In the genomic region with DNA sequence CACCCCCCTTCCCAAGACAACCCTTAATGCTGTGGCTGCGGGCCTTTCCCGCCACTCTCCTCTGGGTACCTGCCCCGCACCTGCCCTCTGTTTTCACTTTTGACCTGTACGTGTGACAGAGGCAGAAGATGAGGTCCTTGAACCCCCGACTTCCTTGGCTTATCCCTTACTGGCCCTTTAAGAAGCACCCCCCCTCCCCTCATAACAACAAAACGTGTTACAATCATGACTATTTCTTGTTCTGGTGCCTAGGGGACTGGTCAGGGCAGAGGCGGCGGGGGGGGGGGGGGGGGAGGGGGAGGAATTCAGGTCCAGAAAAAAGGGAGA, we compare ENCODE assay signal across 9 mouse cellular contexts. TPM values are rescaled to one million over a fixed set of nuclear protein-coding genes. Genes with fewer than 3 reads are reported as not detected.
DNase-seq lines count a peak whose midpoint lies in the region; ATAC-seq lines count a peak whose summit lies in the region.
"Had no signal": no experiment of that assay in that cellular context is flagged by ENCODE, and none has a peak within 500 bp of the region (broad histone marks: within the 10 kb centered on the region; RNA-seq: fewer than 3 reads in every experiment).

No protein-coding gene starts in this region.

- H3K9me3 ChIP-seq in lung, embryonic 15.5 days: no peaks in the 10 kb centered on the region
- no peaks in the 10 kb centered on the region for H3K9me3 ChIP-seq in embryonic facial prominence, embryonic 12.5 days
- H3K9me3 ChIP-seq in intestine, embryonic 16.5 days (ENCODE audit: control insufficient read depth, low read length): no peaks in the 10 kb centered on the region
- no peaks in the 10 kb centered on the region for H3K9me3 ChIP-seq in neural tube, embryonic 14.5 days (ENCODE audit: control insufficient read depth, low read length)

- ATAC-seq in lung, embryonic 15.5 days (ENCODE audit: borderline replicate concordance, extremely low read depth, low FRiP score, low TSS enrichment): no peak
- ATAC-seq in embryonic facial prominence, embryonic 12.5 days (ENCODE audit: insufficient number of reproducible peaks, insufficient read depth, low FRiP score, low TSS enrichment): no peak
- no peak for ATAC-seq in intestine, embryonic 16.5 days
- ATAC-seq in neural tube, embryonic 14.5 days (ENCODE audit: low read depth): no peak

- peaks cover 58% of the 10 kb centered on the region for H3K4me1 ChIP-seq in lung, embryonic 15.5 days
- H3K4me1 ChIP-seq in embryonic facial prominence, embryonic 12.5 days: peaks cover 46% of the 10 kb centered on the region
- peaks cover 36% of the 10 kb centered on the region for H3K4me1 ChIP-seq in intestine, embryonic 16.5 days (ENCODE audit: control insufficient read depth, insufficient read depth, low read length)
- H3K4me1 ChIP-seq in neural tube, embryonic 14.5 days (ENCODE audit: control insufficient read depth, insufficient read depth, low read length): peaks cover 25% of the 10 kb centered on the region

- WGBS in lung, embryonic 15.5 days: 2% methylated on average over 6 of the region's 8 CpGs
- WGBS in embryonic facial prominence, embryonic 12.5 days: 1% methylated on average over 6 of the region's 8 CpGs
- under 1% methylated on average over 6 of the region's 8 CpGs for WGBS in intestine, embryonic 16.5 days
- WGBS in neural tube, embryonic 14.5 days: under 1% methylated on average over 6 of the region's 8 CpGs

- peaks cover 26% of the 10 kb centered on the region for H3K36me3 ChIP-seq in lung, embryonic 15.5 days
- H3K36me3 ChIP-seq in embryonic facial prominence, embryonic 12.5 days: peaks cover 37% of the 10 kb centered on the region
- H3K36me3 ChIP-seq in intestine, embryonic 16.5 days (ENCODE audit: control insufficient read depth, insufficient read depth, low read length): peaks cover 12% of the 10 kb centered on the region
- 0 out of 2 replicates have a peak, but pooled peaks cover 6% of the 10 kb centered on the region for H3K36me3 ChIP-seq in neural tube, embryonic 14.5 days (ENCODE audit: control insufficient read depth, insufficient read depth, low read length)

- DNase-seq in lung, postnatal 25 days (ENCODE audit: low spot score): no peak
- DNase-seq in cerebellum, adult 9-11 months: no peak
- no peak for DNase-seq in spleen, postnatal 4 days (ENCODE audit: low spot score in 2 of 2)
- DNase-seq in adipocyte (ENCODE audit: low spot score): no peak
- DNase-seq: right cerebral cortex, adult 18-20 months had no signal

- H3K4me2 ChIP-seq in lung, embryonic 15.5 days: peak overlapping the region; percentile 86
- H3K4me2 ChIP-seq in embryonic facial prominence, embryonic 12.5 days (replicated peaks): peak overlapping the region; percentile 65
- peak overlapping the region; percentile 77 for H3K4me2 ChIP-seq in intestine, embryonic 16.5 days (ENCODE audit: low read depth, low read length)
- peak overlapping the region; percentile 83 for H3K4me2 ChIP-seq in neural tube, embryonic 14.5 days (ENCODE audit: low read depth, low read length)

- H3K9ac ChIP-seq in lung, embryonic 15.5 days: peak overlapping the region; percentile 89
- H3K9ac ChIP-seq in embryonic facial prominence, embryonic 12.5 days: peak overlapping the region; percentile 91
- peak overlapping the region; percentile 86 for H3K9ac ChIP-seq in intestine, embryonic 16.5 days (ENCODE audit: low read depth, low read length)
- H3K9ac ChIP-seq in neural tube, embryonic 14.5 days (replicated peaks; ENCODE audit: low read depth, low read length): peak overlapping the region; percentile 78

- peak overlapping the region; percentile 93 for H3K4me3 ChIP-seq in lung, embryonic 15.5 days
- peak overlapping the region; percentile 94 for H3K4me3 ChIP-seq in embryonic facial prominence, embryonic 12.5 days
- peak overlapping the region; percentile 88 for H3K4me3 ChIP-seq in intestine, embryonic 16.5 days (ENCODE audit: low read length)
- H3K4me3 ChIP-seq in neural tube, embryonic 14.5 days (ENCODE audit: low read depth, low read length): peak overlapping the region; percentile 82

- H3K27ac ChIP-seq in lung, embryonic 15.5 days: peak overlapping the region; percentile 94
- H3K27ac ChIP-seq in embryonic facial prominence, embryonic 12.5 days: peak overlapping the region; percentile 92
- H3K27ac ChIP-seq in intestine, embryonic 16.5 days (ENCODE audit: low read length): peak overlapping the region; percentile 88
- no peak overlapping the region for H3K27ac ChIP-seq in neural tube, embryonic 14.5 days (ENCODE audit: low read depth, low read length)

- peaks cover 15% of the 10 kb centered on the region for H3K27me3 ChIP-seq in lung, embryonic 15.5 days
- peaks cover 7% of the 10 kb centered on the region for H3K27me3 ChIP-seq in embryonic facial prominence, embryonic 12.5 days
- 0 out of 2 replicates have a peak, but pooled peaks cover 4% of the 10 kb centered on the region for H3K27me3 ChIP-seq in intestine, embryonic 16.5 days (replicated peaks; ENCODE audit: control insufficient read depth, insufficient read depth, low read length)
- H3K27me3 ChIP-seq in neural tube, embryonic 14.5 days (ENCODE audit: control insufficient read depth, insufficient read depth, low read length): peaks cover 13% of the 10 kb centered on the region

RNA-seq across cellular contexts. Expression of a gene that starts 1.1 kb away (rescaled TPM):
- polyA plus RNA-seq in lung, embryonic 15.5 days (2015; fragmentation: Nextera tagmentation; extraction: Ambion mirVana): 3.2 and 3.3 TPM in 2 replicates
- polyA plus RNA-seq in embryonic facial prominence, embryonic 12.5 days (2016; fragmentation: Nextera tagmentation; extraction: Ambion mirVana): 3.2 and 3.4 TPM in 2 replicates
- polyA plus RNA-seq in intestine, embryonic 16.5 days (2015; fragmentation: Nextera tagmentation; extraction: Ambion mirVana): 2.2 and 2.6 TPM in 2 replicates
- polyA plus RNA-seq in neural tube, embryonic 14.5 days (2014; fragmentation: Nextera tagmentation; extraction: Ambion mirVana): 4.7 and 5.1 TPM in 2 replicates

RNA-seq across cellular contexts. Expression of a gene that starts 21.3 kb away (rescaled TPM):
- polyA plus RNA-seq in lung, embryonic 15.5 days (2015; fragmentation: Nextera tagmentation; extraction: Ambion mirVana): 44.1 and 45.5 TPM in 2 replicates
- 11.6 and 13.7 TPM in 2 replicates for polyA plus RNA-seq in embryonic facial prominence, embryonic 12.5 days (2016; fragmentation: Nextera tagmentation; extraction: Ambion mirVana)
- polyA plus RNA-seq in intestine, embryonic 16.5 days (2015; fragmentation: Nextera tagmentation; extraction: Ambion mirVana): 120 and 135 TPM in 2 replicates
- 28.3 and 38.1 TPM in 2 replicates for polyA plus RNA-seq in neural tube, embryonic 14.5 days (2014; fragmentation: Nextera tagmentation; extraction: Ambion mirVana)

RNA-seq across cellular contexts. Expression of a gene that starts 34.8 kb away (rescaled TPM):
- polyA plus RNA-seq in lung, embryonic 15.5 days (2015; fragmentation: Nextera tagmentation; extraction: Ambion mirVana): 4.3 and 4.4 TPM in 2 replicates
- polyA plus RNA-seq in embryonic facial prominence, embryonic 12.5 days (2016; fragmentation: Nextera tagmentation; extraction: Ambion mirVana): 15.3 and 16.4 TPM in 2 replicates
- polyA plus RNA-seq in intestine, embryonic 16.5 days (2015; fragmentation: Nextera tagmentation; extraction: Ambion mirVana): 1.1 and 1.3 TPM in 2 replicates
- polyA plus RNA-seq in neural tube, embryonic 14.5 days (2014; fragmentation: Nextera tagmentation; extraction: Ambion mirVana): 1.5 and 2.4 TPM in 2 replicates

RNA-seq across cellular contexts. Expression of a gene that starts 36.0 kb away (rescaled TPM):
- 12.1 and 13.2 TPM in 2 replicates for polyA plus RNA-seq in lung, embryonic 15.5 days (2015; fragmentation: Nextera tagmentation; extraction: Ambion mirVana)
- polyA plus RNA-seq in embryonic facial prominence, embryonic 12.5 days (2016; fragmentation: Nextera tagmentation; extraction: Ambion mirVana): 20.6 and 21.6 TPM in 2 replicates
- 11.9 and 12.1 TPM in 2 replicates for polyA plus RNA-seq in intestine, embryonic 16.5 days (2015; fragmentation: Nextera tagmentation; extraction: Ambion mirVana)
- polyA plus RNA-seq in neural tube, embryonic 14.5 days (2014; fragmentation: Nextera tagmentation; extraction: Ambion mirVana): 24.7 and 25.8 TPM in 2 replicates

RNA-seq across cellular contexts. Expression of a gene that starts 38.9 kb away (rescaled TPM):
- 465 and 505 TPM in 2 replicates for polyA plus RNA-seq in lung, embryonic 15.5 days (2015; fragmentation: Nextera tagmentation; extraction: Ambion mirVana)
- polyA plus RNA-seq in embryonic facial prominence, embryonic 12.5 days (2016; fragmentation: Nextera tagmentation; extraction: Ambion mirVana): 447 and 479 TPM in 2 replicates
- 419 and 429 TPM in 2 replicates for polyA plus RNA-seq in intestine, embryonic 16.5 days (2015; fragmentation: Nextera tagmentation; extraction: Ambion mirVana)
- 441 and 465 TPM in 2 replicates for polyA plus RNA-seq in neural tube, embryonic 14.5 days (2014; fragmentation: Nextera tagmentation; extraction: Ambion mirVana)
